Mouse (Mus musculus): Measurements from ENCODE around the gene Mtmr4. TPM values are rescaled to one million over a fixed set of nuclear protein-coding genes. Genes with fewer than 3 reads are reported as not detected.

The Mtmr4 gene
- polyA plus RNA-seq, 1 experiment: 47.7 TPM

- no peak for TF ChIP-seq CTCF (IDR thresholded peaks at IDR 0.05; ENCODE audit: low read depth, low read length)
- no peak for TF ChIP-seq POLR2A (IDR thresholded peaks at IDR 0.05; ENCODE audit: insufficient read depth, low read length)
- TF ChIP-seq EP300 (IDR thresholded peaks at IDR 0.05; ENCODE audit: insufficient read depth, low read depth, low read length): no peak
Measured at GRCm38 (mm10) chr11:87639206-87639605, 47.2 kb downstream of the Mtmr4 start.

GRCm38 (mm10) chr11:87642865-87643264 lies 50.9 kb downstream of the Mtmr4 start:
- Histone ChIP-seq H3K27me3 (ENCODE audit: control insufficient read depth, insufficient read depth, low read length, poor library complexity, severe bottlenecking) (no peaks in the 10 kb centered on the region), H3K9ac (ENCODE audit: low read depth, poor library complexity, severe bottlenecking) (no peak overlapping the region)

More at GRCm38 (mm10) chr11:87639206-87639605, 47.2 kb downstream of the Mtmr4 start:
- H3K36me3 ChIP-seq (ENCODE audit: control insufficient read depth, insufficient read depth, low read length, poor library complexity, severe bottlenecking): no peaks in the 10 kb centered on the region
- peak overlapping the region; percentile 60; the same call in 1 of the 2 replicates for H3K9ac ChIP-seq (ENCODE audit: low read depth, poor library complexity, severe bottlenecking)
- no peak overlapping the region for H3K27ac ChIP-seq (ENCODE audit: insufficient read depth, low read length)
- no peaks in the 10 kb centered on the region for H3K4me1 ChIP-seq (ENCODE audit: control insufficient read depth, insufficient read depth, low read length)
- H3K27me3 ChIP-seq (ENCODE audit: control insufficient read depth, insufficient read depth, low read length, poor library complexity, severe bottlenecking): no peaks in the 10 kb centered on the region
- peak overlapping the region; percentile 61 for H3K4me3 ChIP-seq (ENCODE audit: low read depth, low read length)
- H3K9me3 ChIP-seq (replicated peaks; ENCODE audit: control insufficient read depth, insufficient read depth, low read length, poor library complexity, severe bottlenecking): no peaks in the 10 kb centered on the region

GRCm38 (mm10) chr11:87654693-87655092 lies 62.7 kb downstream of the Mtmr4 start:
- no peak overlapping the region for H3K27ac ChIP-seq (ENCODE audit: insufficient read depth, low read length)
- H3K36me3 ChIP-seq (ENCODE audit: control insufficient read depth, insufficient read depth, low read length, poor library complexity, severe bottlenecking): no peaks in the 10 kb centered on the region
- no peak for TF ChIP-seq POLR2A (IDR thresholded peaks at IDR 0.05; ENCODE audit: insufficient read depth, low read length)
- TF ChIP-seq EP300 (IDR thresholded peaks at IDR 0.05; ENCODE audit: insufficient read depth, low read depth, low read length): no peak
- H3K4me1 ChIP-seq (ENCODE audit: control insufficient read depth, insufficient read depth, low read length): no peaks in the 10 kb centered on the region
- H3K9me3 ChIP-seq (replicated peaks; ENCODE audit: control insufficient read depth, insufficient read depth, low read length, poor library complexity, severe bottlenecking): no peaks in the 10 kb centered on the region
- no peak overlapping the region for H3K9ac ChIP-seq (ENCODE audit: low read depth, poor library complexity, severe bottlenecking)
- no peaks in the 10 kb centered on the region; the same call in 1 of the 2 replicates for H3K27me3 ChIP-seq (ENCODE audit: control insufficient read depth, insufficient read depth, low read length, poor library complexity, severe bottlenecking)
- no peak overlapping the region for H3K4me3 ChIP-seq (ENCODE audit: low read depth, low read length)

More at GRCm38 (mm10) chr11:87642865-87643264, 50.9 kb downstream of the Mtmr4 start:
- no peak overlapping the region for H3K4me3 ChIP-seq (ENCODE audit: low read depth, low read length)
- no peaks in the 10 kb centered on the region for H3K36me3 ChIP-seq (ENCODE audit: control insufficient read depth, insufficient read depth, low read length, poor library complexity, severe bottlenecking)
- no peak overlapping the region for H3K27ac ChIP-seq (ENCODE audit: insufficient read depth, low read length)
- H3K9me3 ChIP-seq (replicated peaks; ENCODE audit: control insufficient read depth, insufficient read depth, low read length, poor library complexity, severe bottlenecking): no peaks in the 10 kb centered on the region
- TF ChIP-seq CTCF (IDR thresholded peaks at IDR 0.05; ENCODE audit: low read depth, low read length): no peak
- no peak for TF ChIP-seq POLR2A (IDR thresholded peaks at IDR 0.05; ENCODE audit: insufficient read depth, low read length)
- no peak for TF ChIP-seq EP300 (IDR thresholded peaks at IDR 0.05; ENCODE audit: insufficient read depth, low read depth, low read length)
- H3K4me1 ChIP-seq (ENCODE audit: control insufficient read depth, insufficient read depth, low read length): no peaks in the 10 kb centered on the region

GRCm38 (mm10) chr11:87659216-87659615 lies 67.3 kb downstream of the Mtmr4 start:
- no peaks in the 10 kb centered on the region for H3K36me3 ChIP-seq (ENCODE audit: control insufficient read depth, insufficient read depth, low read length, poor library complexity, severe bottlenecking)
- H3K9ac ChIP-seq (ENCODE audit: low read depth, poor library complexity, severe bottlenecking): no peak overlapping the region
- H3K27ac ChIP-seq (ENCODE audit: insufficient read depth, low read length): no peak overlapping the region
- H3K27me3 ChIP-seq (ENCODE audit: control insufficient read depth, insufficient read depth, low read length, poor library complexity, severe bottlenecking): peaks cover 2% of the 10 kb centered on the region
- H3K4me1 ChIP-seq (ENCODE audit: control insufficient read depth, insufficient read depth, low read length): no peaks in the 10 kb centered on the region
- H3K9me3 ChIP-seq (replicated peaks; ENCODE audit: control insufficient read depth, insufficient read depth, low read length, poor library complexity, severe bottlenecking): no peaks in the 10 kb centered on the region
- no peak for TF ChIP-seq EP300 (IDR thresholded peaks at IDR 0.05; ENCODE audit: insufficient read depth, low read depth, low read length)
- no peak for TF ChIP-seq CTCF (IDR thresholded peaks at IDR 0.05; ENCODE audit: low read depth, low read length)
- TF ChIP-seq POLR2A (IDR thresholded peaks at IDR 0.05; ENCODE audit: insufficient read depth, low read length): no peak
- H3K4me3 ChIP-seq (ENCODE audit: low read depth, low read length): no peak overlapping the region

GRCm38 (mm10) chr11:87662407-87662806 lies 70.4 kb downstream of the Mtmr4 start, which contains the start of gene Rnf43:
TSS of gene Rnf43 (plus strand) at chr11:87662722.
- Histone ChIP-seq H3K27me3 (ENCODE audit: control insufficient read depth, insufficient read depth, low read length, poor library complexity, severe bottlenecking) (peaks cover 2% of the 10 kb centered on the region; the same call in 1 of the 2 replicates), H3K36me3 (ENCODE audit: control insufficient read depth, insufficient read depth, low read length, poor library complexity, severe bottlenecking) (no peaks in the 10 kb centered on the region), H3K27ac (ENCODE audit: insufficient read depth, low read length) (no peak within 1 kb of the TSS), H3K9ac (ENCODE audit: low read depth, poor library complexity, severe bottlenecking) (peak within 1 kb of the TSS; percentile 46), H3K9me3 (replicated peaks; ENCODE audit: control insufficient read depth, insufficient read depth, low read length, poor library complexity, severe bottlenecking) (no peaks in the 10 kb centered on the region), H3K4me3 (ENCODE audit: low read depth, low read length) (peak within 1 kb of the TSS; percentile 67), H3K4me1 (ENCODE audit: control insufficient read depth, insufficient read depth, low read length) (no peaks in the 10 kb centered on the region)
- TF ChIP-seq EP300 (IDR thresholded peaks at IDR 0.05; ENCODE audit: insufficient read depth, low read depth, low read length): no peak
- TF ChIP-seq CTCF (IDR thresholded peaks at IDR 0.05; ENCODE audit: low read depth, low read length): peak; percentile 23
- TF ChIP-seq POLR2A (IDR thresholded peaks at IDR 0.05; ENCODE audit: insufficient read depth, low read length): peak; percentile 23

- Histone ChIP-seq H3K36me3 (ENCODE audit: control insufficient read depth, insufficient read depth, low read length, poor library complexity, severe bottlenecking) (no peaks in the 10 kb centered on the region), H3K9me3 (replicated peaks; ENCODE audit: control insufficient read depth, insufficient read depth, low read length, poor library complexity, severe bottlenecking) (no peaks in the 10 kb centered on the region), H3K4me3 (ENCODE audit: low read depth, low read length) (peak overlapping the region; percentile 67), H3K4me1 (ENCODE audit: control insufficient read depth, insufficient read depth, low read length) (no peaks in the 10 kb centered on the region), H3K27ac (ENCODE audit: insufficient read depth, low read length) (no peak overlapping the region), H3K27me3 (ENCODE audit: control insufficient read depth, insufficient read depth, low read length, poor library complexity, severe bottlenecking) (peaks cover 2% of the 10 kb centered on the region; the same call in 1 of the 2 replicates), H3K9ac (ENCODE audit: low read depth, poor library complexity, severe bottlenecking) (peak overlapping the region; percentile 46)
- no peak for TF ChIP-seq POLR2A (IDR thresholded peaks at IDR 0.05; ENCODE audit: insufficient read depth, low read length)
- no peak for TF ChIP-seq CTCF (IDR thresholded peaks at IDR 0.05; ENCODE audit: low read depth, low read length)
- no peak for TF ChIP-seq EP300 (IDR thresholded peaks at IDR 0.05; ENCODE audit: insufficient read depth, low read depth, low read length)
Measured at GRCm38 (mm10) chr11:87662822-87663221, 70.9 kb downstream of the Mtmr4 start.

Measured in ES-Bruce4 (cell line).